Mouse (Mus musculus) hindbrain, embryonic 16.5 days (tissue): ENCODE measurements around the gene Actr3. TPM values are rescaled to one million over a fixed set of nuclear protein-coding genes. Genes with fewer than 3 reads are reported as not detected.
"Not testable (repeated sequence)": the region's sequence is repeated elsewhere in the genome, so short reads cannot be mapped to it uniquely, and the experiment has no call there.

Experiments
- ATAC-seq: fragments of 200-750 bp; cut with Nextera tagmentation; 2 replicates; pipeline ENCODE4 v1.8.0; 2017; ENCODE audit warnings: moderate TSS enrichment, moderate library complexity
- H3K27ac ChIP-seq: fragments of 300-500 bp; sonication (generic); 2 replicates; pipeline ENCODE4 v1.5.1; 2014; ENCODE audit warnings: low read depth, mild to moderate bottlenecking, control low read depth, low read length, moderate library complexity
- H3K27me3 ChIP-seq: fragments of 300-500 bp; sonication (generic); replicated peaks from 2 replicates; pipeline ENCODE4 v1.6.1; 2014; ENCODE audit warnings: low read length; ENCODE audit not compliant: control insufficient read depth, insufficient read depth
- H3K36me3 ChIP-seq: fragments of 300-500 bp; sonication (generic); 2 replicates; pipeline ENCODE4 v1.6.1; 2014; ENCODE audit warnings: mild to moderate bottlenecking, low read length, moderate library complexity, mixed read lengths; ENCODE audit not compliant: control insufficient read depth, insufficient read depth
- H3K4me1 ChIP-seq: fragments of 300-500 bp; sonication (generic); 2 replicates; pipeline ENCODE4 v1.6.1; 2014; ENCODE audit warnings: low read depth, low read length; ENCODE audit not compliant: control insufficient read depth, insufficient read depth
- H3K4me2 ChIP-seq: fragments of 300-500 bp; sonication (generic); 2 replicates; pipeline ENCODE4 v1.6.1; 2014; ENCODE audit warnings: mild to moderate bottlenecking, low read length, control low read depth, moderate library complexity
- H3K4me3 ChIP-seq: fragments of 300-500 bp; sonication (generic); 2 replicates; pipeline ENCODE4 v1.5.1; 2014; ENCODE audit warnings: mild to moderate bottlenecking, low read length, control low read depth, moderate library complexity
- H3K9ac ChIP-seq: fragments of 300-500 bp; sonication (generic); 2 replicates; pipeline ENCODE4 v1.6.1; 2014; ENCODE audit warnings: low read depth, mild to moderate bottlenecking, control low read depth, low read length, moderate library complexity
- H3K9me3 ChIP-seq: fragments of 300-500 bp; sonication (generic); 2 replicates; pipeline ENCODE4 v1.6.1; 2014; ENCODE audit warnings: mild to moderate bottlenecking, low read length, moderate library complexity; ENCODE audit not compliant: control insufficient read depth
- WGBS: fragments of 180-500 bp; shearing (Covaris S2); extraction: QIAGEN DNeasy Blood & Tissue Kit; methylation state at CpG from one replicate; pipeline ENCODE4 v1.1.7; 2014; 5-methylcytosine and 5-hydroxymethylcytosine counted together
- polyA plus RNA-seq: library from polyadenylated mRNA; unstranded; fragments of >200 nt; fragmentation: Nextera tagmentation; extraction: Ambion mirVana; gene quantifications from 2 replicates; pipeline ENCODE4 v1.2.1, GENCODE M21; 2015

Actr3 gene
- polyA plus RNA-seq, 1 experiment from 2014 or later, result 221 TPM

- H3K9me3 ChIP-seq, result no peaks in the 10 kb centered on the region
- H3K4me1 ChIP-seq, result peaks cover 15% of the 10 kb centered on the region
- H3K36me3 ChIP-seq, result no peaks in the 10 kb centered on the region
- no peak for ATAC-seq
- H3K4me3 ChIP-seq, result no peak overlapping the region
- H3K9ac ChIP-seq, result no peak overlapping the region
- H3K27me3 ChIP-seq, result no peaks in the 10 kb centered on the region
- 93% methylated on average over 4 of the region's 4 CpGs for WGBS
- no peak overlapping the region for H3K4me2 ChIP-seq
- H3K27ac ChIP-seq, result no peak overlapping the region
These were observed 5.5 kb downstream of the Actr3 start for GRCm38 (mm10) chr1:125429984-125430383.

DNA sequence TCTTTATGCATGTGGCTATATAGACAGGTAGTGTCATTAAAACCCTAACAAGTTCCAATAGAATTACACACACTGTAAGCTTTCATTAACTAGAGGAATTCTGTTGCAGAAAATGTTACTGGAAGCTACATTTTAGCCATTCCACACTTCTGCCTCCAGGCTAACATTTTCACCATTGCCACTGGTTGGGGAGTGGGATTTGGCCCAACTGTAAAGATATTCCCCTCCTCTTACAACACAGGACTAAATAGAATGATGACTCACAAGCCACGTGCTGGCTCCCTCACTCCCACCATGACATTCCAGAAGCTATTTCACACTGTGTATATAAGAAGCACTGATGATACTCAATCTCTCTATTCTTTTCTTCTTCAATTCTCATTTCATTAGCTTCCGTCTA lies 7.2 kb downstream of the Actr3 start:
- Histone ChIP-seq H3K9me3 (no peaks in the 10 kb centered on the region), H3K4me1 (peaks cover 11% of the 10 kb centered on the region), H3K27me3 (no peaks in the 10 kb centered on the region), H3K36me3 (no peaks in the 10 kb centered on the region), H3K9ac (no peak overlapping the region), H3K4me3 (no peak overlapping the region), H3K4me2 (no peak overlapping the region), H3K27ac (no peak overlapping the region)
- 51% methylated on average over 2 of the region's 2 CpGs for WGBS
- ATAC-seq, result no peak

GRCm38 (mm10) chr1:125426387-125427045 lies 9.0 kb downstream of the Actr3 start:
- H3K9me3 ChIP-seq, result no peaks in the 10 kb centered on the region
- H3K36me3 ChIP-seq, result no peaks in the 10 kb centered on the region
- no peak for ATAC-seq
- no peak overlapping the region for H3K4me3 ChIP-seq
- no peak overlapping the region for H3K9ac ChIP-seq
- H3K27me3 ChIP-seq, result no peaks in the 10 kb centered on the region
- H3K4me1 ChIP-seq, result 0 out of 2 replicates have a peak, but pooled peaks cover 2% of the 10 kb centered on the region
- 96% methylated on average over 2 of the region's 2 CpGs for WGBS
- no peak overlapping the region for H3K4me2 ChIP-seq
- H3K27ac ChIP-seq, result no peak overlapping the region

DNA sequence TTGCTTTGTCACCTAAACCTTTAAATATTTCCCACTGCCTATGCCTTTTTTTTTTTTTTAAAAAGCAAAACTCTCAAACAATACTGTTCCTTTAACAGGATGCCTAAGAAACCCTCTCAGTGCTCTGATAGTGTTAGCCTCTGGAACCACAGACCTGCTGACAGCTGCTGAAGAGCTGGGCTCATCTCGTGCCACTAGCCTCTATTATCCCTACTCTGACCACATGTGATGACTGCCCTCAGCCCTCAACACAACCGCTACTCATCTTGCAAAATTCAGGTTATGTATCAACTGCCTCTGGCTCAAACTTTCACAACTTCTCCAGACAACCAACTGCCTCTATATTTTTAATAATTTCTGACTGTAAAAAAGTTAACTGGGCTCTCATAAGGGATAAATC lies 15.6 kb downstream of the Actr3 start:
- WGBS, result 71% methylated on average over 2 of the region's 2 CpGs
- H3K9me3 ChIP-seq, result no peaks in the 10 kb centered on the region

DNA sequence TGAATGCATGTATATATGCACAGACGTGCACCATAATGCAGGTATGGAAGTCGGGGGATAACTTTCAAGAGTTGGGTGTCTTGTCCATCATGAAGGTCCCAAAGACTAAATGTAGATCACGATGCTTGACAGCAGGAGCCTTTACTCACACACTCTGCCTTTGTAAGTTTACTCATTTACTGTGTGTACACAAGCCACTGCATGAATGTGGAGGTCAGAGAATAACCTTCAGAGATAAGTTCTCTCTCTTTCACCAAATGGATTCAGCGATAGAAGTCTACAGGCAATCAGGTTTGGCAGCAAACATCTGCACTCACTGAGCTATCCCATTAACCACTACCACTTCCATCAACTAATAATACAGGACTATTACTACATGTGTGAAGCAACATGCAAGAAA lies 16.8 kb downstream of the Actr3 start:
- ATAC-seq, result no peak
- H3K27me3 ChIP-seq, result no peaks in the 10 kb centered on the region
- WGBS, result 98% methylated on average over 4 of the region's 4 CpGs
- no peak overlapping the region for H3K4me3 ChIP-seq
- H3K4me2 ChIP-seq, result no peak overlapping the region
- H3K9ac ChIP-seq, result no peak overlapping the region
- H3K9me3 ChIP-seq, result no peaks in the 10 kb centered on the region
- H3K27ac ChIP-seq, result no peak overlapping the region
- H3K4me1 ChIP-seq, result no peaks in the 10 kb centered on the region
- no peaks in the 10 kb centered on the region; the same call in 1 of the 2 replicates for H3K36me3 ChIP-seq

More for the DNA sequence above, 15.6 kb downstream of the Actr3 start:
- H3K27me3 ChIP-seq, result no peaks in the 10 kb centered on the region
- H3K4me3 ChIP-seq, result no peak overlapping the region
- H3K9ac ChIP-seq, result no peak overlapping the region
- H3K4me1 ChIP-seq, result no peaks in the 10 kb centered on the region
- H3K27ac ChIP-seq, result no peak overlapping the region
- no peaks in the 10 kb centered on the region; the same call in 1 of the 2 replicates for H3K36me3 ChIP-seq
- no peak overlapping the region for H3K4me2 ChIP-seq
- ATAC-seq, result no peak

GRCm38 (mm10) chr1:125407220-125407619 lies 28.3 kb downstream of the Actr3 start:
- Histone ChIP-seq H3K36me3 (peaks cover 20% of the 10 kb centered on the region), H3K4me1 (no peaks in the 10 kb centered on the region), H3K4me2 (no peak overlapping the region), H3K27ac (no peak overlapping the region), H3K4me3 (no peak overlapping the region), H3K9me3 (no peaks in the 10 kb centered on the region), H3K9ac (no peak overlapping the region), H3K27me3 (no peaks in the 10 kb centered on the region)
- 97% methylated on average over 6 of the region's 6 CpGs for WGBS
- no peak for ATAC-seq

- no peak overlapping the region for H3K4me2 ChIP-seq
- 97% methylated on average over 1 of the region's 1 CpGs for WGBS
- H3K4me1 ChIP-seq, result no peaks in the 10 kb centered on the region
- no peak overlapping the region for H3K27ac ChIP-seq
- no peak overlapping the region for H3K9ac ChIP-seq
- no peak overlapping the region for H3K4me3 ChIP-seq
- H3K36me3 ChIP-seq, result peaks cover 15% of the 10 kb centered on the region
- no peaks in the 10 kb centered on the region for H3K27me3 ChIP-seq
- H3K9me3 ChIP-seq, result no peaks in the 10 kb centered on the region
- ATAC-seq, result no peak
These were observed 40.1 kb downstream of the Actr3 start for GRCm38 (mm10) chr1:125395391-125395790.

GRCm38 (mm10) chr1:125393324-125393723 lies 42.2 kb downstream of the Actr3 start:
- peaks cover 15% of the 10 kb centered on the region for H3K36me3 ChIP-seq
- H3K27me3 ChIP-seq, H3K9ac ChIP-seq, H3K27ac ChIP-seq, H3K4me3 ChIP-seq, H3K9me3 ChIP-seq, H3K4me2 ChIP-seq, ATAC-seq, H3K4me1 ChIP-seq: not testable (repeated sequence)
- WGBS, result 91% methylated on average over 3 of the region's 5 CpGs

- not testable (repeated sequence) for H3K4me3 ChIP-seq, H3K27ac ChIP-seq, H3K4me2 ChIP-seq, ATAC-seq, H3K4me1 ChIP-seq, H3K9me3 ChIP-seq, H3K36me3 ChIP-seq, H3K9ac ChIP-seq, H3K27me3 ChIP-seq
- 85% methylated on average over 4 of the region's 4 CpGs for WGBS
These were observed 45.3 kb downstream of the Actr3 start for GRCm38 (mm10) chr1:125390065-125390754.
